ENCODE assay signal across 27 mouse cellular contexts in genomic region chr12:16694783-16695182, GRCm38 (mm10). TPM values are rescaled to one million over a fixed set of nuclear protein-coding genes. Genes with fewer than 3 reads are reported as not detected.
"Had no signal": no experiment of that assay in that cellular context is flagged by ENCODE, and none has a peak within 500 bp of the region (broad histone marks: within the 10 kb centered on the region; RNA-seq: fewer than 3 reads in every experiment).

No protein-coding gene starts in this region.

- H3K9ac ChIP-seq: liver, embryonic 13.5 days; midbrain, embryonic 12.5 days; midbrain, embryonic 15.5 days; neural tube, embryonic 12.5 days had no signal

- H3K4me2 ChIP-seq: liver, embryonic 13.5 days; midbrain, embryonic 12.5 days; midbrain, embryonic 15.5 days; neural tube, embryonic 12.5 days had no signal

- H3K4me1 ChIP-seq: liver, embryonic 13.5 days; midbrain, embryonic 12.5 days; midbrain, embryonic 15.5 days; neural tube, embryonic 12.5 days had no signal

- DNase-seq: kidney, adult 11 months; kidney, adult 8-10 months; kidney, postnatal 25 days; layer of hippocampus, adult 9-11 months; layer of hippocampus, postnatal 36 days; liver, embryonic 13.5 days; lung, adult 2 months; lung, postnatal 14 days; lung, postnatal 4 days; right cerebral cortex, adult 18-20 months; right cerebral cortex, postnatal 14 days; right cerebral cortex, postnatal 4 days; thymus, adult 18-20 months; thymus, postnatal 36 days had no signal

- H3K9me3 ChIP-seq: liver, embryonic 13.5 days; midbrain, embryonic 12.5 days; midbrain, embryonic 15.5 days; neural tube, embryonic 12.5 days had no signal

- H3K27ac ChIP-seq: kidney, postnatal 0 days; layer of hippocampus, adult 2 months; left cerebral cortex, adult 2 months; liver, embryonic 13.5 days; midbrain, embryonic 12.5 days; midbrain, embryonic 15.5 days; neural tube, embryonic 12.5 days had no signal

- H3K4me3 ChIP-seq: layer of hippocampus, adult 2 months; left cerebral cortex, adult 2 months; liver, embryonic 13.5 days; midbrain, embryonic 12.5 days; midbrain, embryonic 15.5 days; neural tube, embryonic 12.5 days had no signal

- H3K27me3 ChIP-seq: liver, embryonic 13.5 days; midbrain, embryonic 12.5 days; midbrain, embryonic 15.5 days; neural tube, embryonic 12.5 days had no signal

- H3K36me3 ChIP-seq: midbrain, embryonic 15.5 days had no signal

- ATAC-seq: midbrain, embryonic 15.5 days had no signal

RNA-seq across cellular contexts. Expression of gene Ntsr2, which starts 41.6 kb away (rescaled TPM):
- total RNA-seq: liver, adult 2 months; megakaryocyte, adult 5-6 weeks; neutrophil, adult 5-6 weeks had no signal
- polyA plus RNA-seq: limb, embryonic 11.5 days; limb, embryonic 14.5 days; liver, adult 2 months; liver, embryonic 13.5 days; liver, embryonic 16.5 days; midbrain, embryonic 12.5 days; stomach, embryonic 16.5 days had no signal
